9 mouse cellular contexts compared by ENCODE assay signal in genomic region chr6:116821215-116821912, GRCm38 (mm10).
A peak's percentile ranks its signal among the peaks of the same experiment; 100 is the strongest.
DNase-seq lines count a peak whose midpoint lies in the region; ATAC-seq lines count a peak whose summit lies in the region.
"Had no signal": no experiment of that assay in that cellular context is flagged by ENCODE, and none has a peak within 500 bp of the region (broad histone marks: within the 10 kb centered on the region; RNA-seq: fewer than 3 reads in every experiment).

No protein-coding gene starts in this region.

- no peaks in the 10 kb centered on the region for H3K27me3 ChIP-seq in kidney, embryonic 16.5 days (ENCODE audit: insufficient read depth, low read length)
- H3K27me3 ChIP-seq: embryonic facial prominence, embryonic 13.5 days had no signal

- no peak overlapping the region for H3K9ac ChIP-seq in kidney, embryonic 16.5 days (replicated peaks; ENCODE audit: low read length)
- H3K9ac ChIP-seq: embryonic facial prominence, embryonic 13.5 days had no signal

- 62% methylated on average over 12 of the region's 12 CpGs for whole genome bisulfite sequencing in kidney, embryonic 16.5 days

- no peak overlapping the region for H3K4me3 ChIP-seq in kidney, embryonic 16.5 days (ENCODE audit: low read length)
- H3K4me3 ChIP-seq: embryonic facial prominence, embryonic 13.5 days had no signal

- ATAC-seq in kidney, embryonic 16.5 days (ENCODE audit: low FRiP score, low TSS enrichment), result no peak

- H3K36me3 ChIP-seq in kidney, embryonic 16.5 days (ENCODE audit: insufficient read depth, low read length), result no peaks in the 10 kb centered on the region
- H3K36me3 ChIP-seq: embryonic facial prominence, embryonic 13.5 days had no signal

- no peak overlapping the region for H3K27ac ChIP-seq in kidney, embryonic 16.5 days (ENCODE audit: low read length)
- H3K27ac ChIP-seq: embryonic facial prominence, embryonic 13.5 days had no signal

- H3K9me3 ChIP-seq in kidney, embryonic 16.5 days (ENCODE audit: low read length), result no peaks in the 10 kb centered on the region
- H3K9me3 ChIP-seq: embryonic facial prominence, embryonic 13.5 days had no signal

- peak; percentile 23 for DNase-seq in kidney, adult 11 months
- DNase-seq in adrenal gland, adult 8-10 months, result peak; percentile 27
- DNase-seq in gastrocnemius, postnatal 36 days, result peak; percentile 16
- DNase-seq in kidney, postnatal 36 days, result peak; percentile 34 to 39
- peak; percentile 16 for DNase-seq in ovary, postnatal 14 days (ENCODE audit: low spot score)
- no peak for DNase-seq in spleen, adult 12 weeks (ENCODE audit: low spot score)
- DNase-seq in layer of hippocampus, adult 9-11 months, result no peak

- no peaks in the 10 kb centered on the region for H3K4me1 ChIP-seq in kidney, embryonic 16.5 days (ENCODE audit: insufficient read depth, low read length)

- intact Hi-C loops in gastrocnemius, postnatal 36 days (cut with DNase I), result no loop called here

- no peak overlapping the region for H3K4me2 ChIP-seq in kidney, embryonic 16.5 days (replicated peaks; ENCODE audit: low read depth, low read length)
- H3K4me2 ChIP-seq: embryonic facial prominence, embryonic 13.5 days had no signal

Comparison
In these comparisons a context has a peak if more than half of its experiments do, and no peak if none do; other contexts are left out.
1. DNase-seq: peak in kidney, adult 11 months (single experiment), adrenal gland, adult 8-10 months (single experiment), gastrocnemius, postnatal 36 days (2 of 2), kidney, postnatal 36 days (2 of 2) and ovary, postnatal 14 days (single experiment); none in spleen, adult 12 weeks (single experiment) and layer of hippocampus, adult 9-11 months (single experiment).